Mouse (Mus musculus): ENCODE measurements around the gene Lrmda.

Lrmda gene

DNA sequence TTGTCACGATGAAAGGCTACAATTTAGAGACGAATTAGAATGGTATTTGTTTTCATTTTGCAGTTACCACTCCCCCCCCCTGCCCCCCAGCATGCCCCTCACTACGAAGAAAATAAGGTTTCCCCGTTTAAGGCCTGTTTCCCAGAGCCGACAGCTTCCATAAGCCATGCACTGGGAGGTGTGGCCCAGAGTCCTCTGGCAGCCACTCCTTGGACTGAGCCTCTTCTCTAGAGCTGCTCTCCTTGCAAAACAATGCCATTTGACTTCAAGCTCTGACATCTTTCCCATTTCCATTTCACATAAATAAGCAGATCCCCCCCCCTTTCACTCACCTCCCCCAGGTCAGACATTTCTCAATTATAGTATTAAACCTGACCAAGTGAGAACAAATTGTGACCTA lies 654.1 kb downstream of the Lrmda start:
- DNase-seq = no peak

DNA sequence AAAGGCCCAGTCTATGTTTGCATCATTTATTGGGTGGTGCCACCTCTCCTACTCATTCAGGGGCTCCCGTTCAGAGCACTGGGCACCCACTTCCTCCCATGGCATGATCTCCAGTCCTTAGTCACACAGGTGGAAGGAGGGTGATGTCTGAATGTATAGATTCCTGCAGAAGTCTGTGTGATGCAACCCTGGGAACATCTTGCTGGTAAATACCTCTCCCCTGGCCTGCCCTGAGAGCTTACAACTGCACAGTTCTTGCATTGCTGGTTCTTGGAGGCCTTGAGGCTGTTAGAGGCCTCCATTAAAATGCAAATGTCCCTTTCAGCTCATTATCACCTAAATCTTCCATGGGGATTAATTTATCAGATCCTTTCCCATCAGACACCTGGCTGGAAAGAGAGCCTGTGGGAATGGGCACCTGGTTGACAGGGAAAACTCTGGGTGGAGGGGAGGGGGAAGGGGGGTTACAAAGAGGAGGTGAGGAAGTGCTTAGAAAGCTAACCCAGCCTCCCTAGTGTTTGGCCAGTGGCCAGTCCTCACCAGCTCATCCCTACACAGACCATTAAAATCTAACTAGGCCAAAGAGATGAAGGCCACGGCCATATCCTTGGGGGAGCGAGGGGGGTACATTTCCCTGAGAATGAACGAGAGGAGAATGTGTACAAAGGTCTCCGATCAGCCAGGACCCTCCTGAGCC lies 659.6 kb downstream of the Lrmda start:
- DNase-seq = no peak

DNA sequence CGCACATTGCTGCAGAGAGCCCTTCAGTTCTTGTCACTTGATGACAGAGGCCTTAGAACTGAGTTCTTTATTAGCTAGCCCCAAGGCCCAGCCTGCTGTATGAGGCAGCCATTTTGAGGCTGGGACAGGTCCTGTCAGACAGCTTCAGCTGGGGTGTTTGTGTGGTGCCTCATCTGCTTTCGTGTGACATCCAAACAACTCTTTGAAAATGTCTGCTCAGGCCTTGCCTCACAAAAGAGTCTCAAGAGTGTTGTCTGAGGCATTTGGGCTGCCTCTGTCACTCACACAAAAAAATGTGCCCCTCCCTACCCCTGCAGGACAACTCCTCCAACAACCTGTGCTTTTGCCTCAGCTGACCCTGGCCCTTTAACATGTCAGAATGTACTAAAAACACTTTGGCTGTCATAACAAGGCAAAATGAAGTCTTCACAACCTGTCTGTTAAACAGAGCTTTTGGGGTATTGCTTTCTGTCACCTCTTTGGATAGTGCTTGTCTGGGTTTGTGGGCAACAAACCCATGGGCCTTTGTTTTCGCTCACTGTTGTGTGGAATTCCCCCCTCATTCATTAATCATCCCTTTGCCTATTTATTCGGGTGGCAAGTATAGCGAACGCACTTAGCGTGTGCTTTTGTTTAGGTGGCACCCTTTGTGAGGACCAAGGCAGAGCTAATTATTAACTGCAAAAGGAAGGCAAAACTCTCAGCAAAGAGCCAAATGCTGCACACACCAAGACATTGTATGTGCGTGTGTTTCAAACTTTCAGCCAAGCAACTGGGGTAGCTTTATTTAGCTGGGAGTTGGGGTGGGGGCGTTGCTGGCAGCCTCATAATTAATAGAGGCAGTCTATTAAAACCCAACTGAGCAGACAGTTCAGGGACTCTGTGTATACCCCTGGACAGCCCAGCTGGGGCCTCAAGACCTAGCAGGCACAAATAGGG lies 660.5 kb downstream of the Lrmda start:
- no peak for DNase-seq

DNA sequence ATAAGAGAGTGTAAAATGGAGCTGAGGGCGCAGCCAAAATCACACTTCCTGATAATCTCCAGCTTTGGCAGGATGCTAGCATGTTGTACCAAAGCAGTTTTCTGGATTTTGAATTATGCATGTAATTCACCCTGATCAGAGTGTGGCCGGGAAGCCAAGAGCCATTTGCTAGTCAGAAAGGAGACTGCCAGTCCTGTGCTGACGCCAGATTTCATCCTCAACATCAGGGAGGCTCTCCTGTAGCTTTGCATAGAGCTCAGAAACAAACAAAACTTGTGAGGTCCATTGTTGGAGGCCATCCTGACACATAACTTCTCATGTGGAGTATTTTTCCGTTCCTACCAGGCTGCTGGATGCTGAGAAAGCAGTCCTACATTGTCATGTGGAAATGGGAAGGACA lies 667.4 kb downstream of the Lrmda start:
- DNase-seq = no peak

DNA sequence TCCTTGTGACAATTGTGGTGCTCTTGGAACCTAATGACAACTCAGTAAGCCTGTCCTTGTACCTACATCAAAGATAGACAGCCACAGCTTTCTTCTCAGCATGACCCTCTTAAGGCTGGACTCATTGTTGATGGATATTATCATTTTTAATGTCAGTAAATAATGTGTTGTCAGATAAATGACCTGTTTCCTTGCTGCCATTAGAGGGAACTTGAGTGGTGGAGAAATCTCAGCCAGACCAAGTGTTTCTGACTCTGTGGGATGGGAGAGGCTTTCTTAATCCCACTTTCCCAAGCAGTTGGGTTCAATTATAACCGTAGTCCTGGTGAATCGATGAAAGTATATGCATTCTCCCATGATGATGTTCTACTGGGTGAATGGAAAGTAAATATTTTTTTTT lies 668.9 kb downstream of the Lrmda start:
- DNase-seq = no peak

DNA sequence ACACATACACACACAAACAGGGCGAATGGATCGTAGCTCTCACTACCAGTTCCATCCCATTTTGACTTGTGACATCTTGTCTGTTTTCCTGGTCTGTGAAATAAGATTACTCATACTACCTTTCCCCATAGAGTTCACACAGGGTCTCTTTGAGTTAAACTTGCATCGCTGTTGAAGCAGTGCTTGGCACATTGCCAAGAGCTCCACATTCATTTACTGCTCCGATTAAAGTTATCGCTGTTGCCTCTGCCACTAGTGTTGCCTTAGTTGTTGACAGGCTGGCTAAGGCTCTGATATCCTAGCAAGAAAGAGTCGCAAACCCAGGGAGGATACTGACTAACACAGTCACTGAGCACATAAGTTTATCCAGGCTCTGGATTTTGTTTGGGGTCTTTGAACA lies 675.9 kb downstream of the Lrmda start:
- DNase-seq = peak; percentile 11

DNA sequence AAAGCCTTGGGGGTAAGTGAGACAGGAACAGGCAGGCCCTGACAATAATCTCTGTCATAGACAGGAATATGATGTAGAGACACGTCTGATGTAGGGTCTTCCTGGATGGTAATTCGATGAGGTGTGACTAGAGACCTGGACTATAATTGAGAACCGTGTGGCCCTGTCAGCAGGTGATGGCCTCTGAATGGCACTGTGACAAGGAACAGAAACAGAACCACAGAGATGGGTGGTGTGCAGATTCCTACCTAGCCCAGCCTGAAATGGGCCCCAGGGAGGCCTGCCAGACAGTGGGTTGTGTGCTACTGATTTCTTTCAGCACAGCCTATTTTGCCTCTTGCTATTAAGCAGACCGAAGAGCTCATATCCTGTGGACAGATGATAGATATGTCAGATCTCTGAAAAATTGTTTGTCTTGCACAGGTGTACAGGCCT lies 676.4 kb downstream of the Lrmda start:
- no peak for DNase-seq

DNA sequence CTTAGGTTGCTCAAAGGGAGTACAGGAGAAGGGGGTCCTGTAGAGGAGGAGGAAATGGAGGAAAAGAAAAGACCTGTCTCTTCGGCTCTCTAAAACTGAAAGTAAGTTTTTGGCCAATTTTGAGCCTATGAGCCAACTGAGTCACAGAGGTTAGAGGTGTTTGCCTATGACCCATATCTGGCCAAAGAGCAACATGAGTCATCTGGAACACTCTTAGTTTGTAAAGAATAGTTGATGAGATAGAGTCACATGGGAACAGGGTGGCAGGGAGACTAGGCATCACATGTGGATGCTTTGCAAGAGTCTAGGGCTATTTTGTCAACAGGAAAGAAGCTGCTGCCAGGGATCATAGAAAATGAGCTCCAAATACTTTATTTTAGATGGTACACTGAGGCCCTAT lies 680.7 kb downstream of the Lrmda start:
- no peak for DNase-seq

DNA sequence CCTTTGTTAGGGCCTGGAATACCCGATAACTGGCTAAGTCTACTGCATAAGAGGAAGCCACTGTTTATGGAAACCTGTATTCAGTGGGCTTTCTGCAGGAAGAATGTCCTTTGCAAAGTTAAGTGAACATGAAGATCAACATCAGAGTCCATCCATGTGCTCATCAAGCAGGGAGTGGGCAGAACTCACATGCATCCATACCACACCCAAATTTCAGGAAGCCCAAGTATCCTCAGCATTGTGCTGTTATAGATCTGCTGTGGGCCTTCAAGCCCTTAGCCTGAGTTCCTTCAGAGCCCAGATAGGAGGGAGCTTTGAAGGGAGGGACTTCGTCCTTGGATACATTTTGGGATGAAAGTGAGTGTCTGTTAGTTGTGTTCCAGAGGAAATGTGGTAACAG lies 681.2 kb downstream of the Lrmda start:
- no peak for DNase-seq

DNA sequence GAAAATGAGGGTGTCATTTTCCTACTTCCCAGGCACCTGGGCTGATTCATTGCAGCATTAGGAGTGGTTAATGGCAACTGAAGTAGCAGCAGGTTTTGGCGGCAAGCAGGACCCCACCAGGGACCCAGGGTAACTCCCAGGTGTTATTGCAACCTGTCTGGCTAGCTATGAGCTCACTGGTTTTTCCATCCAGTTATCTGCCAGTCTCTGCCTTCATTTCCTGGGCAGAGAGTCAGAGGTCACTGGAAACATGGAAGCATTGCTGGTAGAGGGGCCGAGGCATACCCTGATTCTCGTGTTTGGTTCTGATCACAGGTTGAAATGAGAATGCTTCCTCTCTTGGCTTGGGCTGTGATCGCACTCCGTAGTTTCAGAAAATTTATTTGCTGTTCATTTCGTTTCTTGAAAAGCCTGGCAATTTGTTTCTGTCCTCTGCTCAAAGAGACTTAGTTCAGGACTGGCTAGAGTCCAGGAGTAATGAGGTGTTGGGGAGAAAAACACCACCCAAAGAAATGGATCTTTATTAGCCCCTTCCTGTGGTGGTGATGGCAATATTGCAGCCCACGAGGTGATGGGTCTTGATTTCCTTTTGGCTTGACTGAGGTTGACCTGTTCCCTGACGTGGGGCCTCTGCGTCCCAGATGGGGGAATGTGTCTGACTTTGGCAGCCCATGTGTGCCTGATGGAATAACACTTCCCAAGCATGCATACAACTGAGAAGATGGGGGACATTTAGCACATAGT lies 688.6 kb downstream of the Lrmda start:
- DNase-seq = no peak

DNA sequence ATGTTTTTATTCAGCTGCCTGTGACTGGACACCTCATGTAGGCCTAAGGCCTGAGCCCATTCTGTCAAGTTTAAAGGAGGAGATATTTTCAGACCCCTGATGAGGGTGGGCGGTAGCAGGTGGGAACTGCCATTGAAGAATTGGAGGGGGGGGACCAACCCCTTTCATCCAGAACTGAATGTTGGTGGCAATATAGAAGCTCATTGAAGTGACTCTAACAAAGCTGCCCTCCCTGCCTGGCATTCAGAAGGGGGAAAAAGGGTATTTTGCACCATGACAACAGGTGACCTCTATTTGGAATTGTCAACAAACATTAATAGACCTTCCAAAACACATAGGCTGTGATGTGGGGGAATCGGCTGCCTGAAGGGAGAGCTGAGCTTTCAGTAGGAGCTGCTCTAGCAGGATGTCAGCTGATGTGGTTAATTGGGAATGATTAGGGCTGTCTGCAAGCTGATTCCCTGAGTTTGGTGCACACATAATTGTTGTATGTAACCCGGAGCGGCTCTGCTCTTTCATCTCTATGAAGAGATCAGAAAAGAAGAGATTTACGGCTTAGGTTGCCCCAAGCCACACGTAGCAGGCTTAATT lies 690.7 kb downstream of the Lrmda start:
- no peak for DNase-seq

DNA sequence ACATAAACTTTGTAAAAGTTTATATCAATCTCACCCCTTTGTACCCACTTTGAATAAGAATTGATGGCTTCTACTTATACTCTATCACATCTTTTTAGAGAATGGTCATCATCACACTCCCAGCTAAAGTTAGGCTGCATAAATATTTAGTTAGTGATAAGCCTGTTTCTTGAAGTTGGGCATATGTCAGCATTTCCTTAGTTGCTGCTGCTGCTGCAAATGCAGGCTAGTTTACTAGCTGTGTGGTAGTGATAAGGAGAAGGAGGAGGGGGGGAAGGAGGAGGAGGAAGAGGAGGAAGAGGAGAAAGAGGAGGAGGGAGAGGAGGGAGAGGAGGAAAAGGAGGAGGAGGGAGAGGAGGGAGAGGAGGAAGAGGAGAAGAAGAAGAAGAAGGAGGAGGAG lies 692.9 kb downstream of the Lrmda start:
- DNase-seq = no peak

DNA sequence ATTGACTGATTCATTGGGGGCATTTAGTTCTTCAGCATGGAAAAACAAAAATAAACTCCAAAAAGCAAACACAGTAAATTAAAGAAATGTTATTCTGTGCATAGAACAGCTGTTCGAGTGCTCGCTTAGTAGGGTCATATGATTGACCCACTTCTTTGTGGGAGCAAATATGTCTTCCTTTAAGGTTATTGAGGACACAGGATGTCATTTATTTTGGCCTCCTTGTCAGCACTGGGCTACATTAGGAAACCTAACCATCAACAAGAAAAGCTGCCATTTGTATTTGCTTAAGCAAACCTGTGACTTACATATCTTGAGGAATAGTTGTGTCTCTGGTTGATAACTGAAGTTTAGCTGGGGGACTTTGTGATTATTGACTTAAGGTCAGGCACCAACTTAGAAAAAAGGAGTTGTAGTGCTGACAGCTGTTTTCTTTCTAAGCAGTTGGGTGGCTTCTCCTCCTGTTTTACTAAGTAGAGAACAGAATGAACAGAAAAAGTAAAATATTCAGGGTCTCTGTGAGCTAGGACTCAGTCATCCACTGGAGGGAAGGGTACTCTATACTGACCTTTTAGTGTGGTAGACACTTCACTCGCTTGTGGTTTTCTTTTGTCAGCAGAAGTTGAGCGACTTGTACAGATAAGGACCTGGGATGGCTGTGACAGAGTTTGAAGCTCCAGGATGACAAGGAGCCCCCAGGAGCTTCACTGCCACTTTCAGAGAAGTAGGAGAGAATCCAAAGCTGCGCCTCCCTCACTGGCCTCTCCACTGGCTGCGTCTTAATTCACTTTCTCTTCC lies 696.3 kb downstream of the Lrmda start:
- DNase-seq = no peak

DNA sequence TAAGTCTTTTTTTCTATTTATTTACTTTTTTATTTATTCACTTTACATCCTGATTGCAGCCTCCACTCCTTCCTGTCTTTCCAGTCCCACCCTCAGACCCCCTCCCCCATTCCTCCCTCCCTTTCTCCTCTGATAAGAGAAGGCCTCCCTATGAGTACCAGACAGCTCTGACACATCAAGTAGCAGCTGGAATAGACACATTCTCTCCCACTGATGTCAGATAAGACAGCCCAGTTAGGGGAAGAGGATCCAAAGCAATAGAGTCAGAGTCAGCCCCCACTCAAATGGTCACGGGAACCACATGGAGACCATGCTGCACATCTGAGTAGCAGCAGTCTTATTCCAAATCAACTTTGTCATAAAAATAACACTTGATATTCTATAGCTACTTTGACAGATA lies 700.5 kb downstream of the Lrmda start:
- DNase-seq = no peak

DNA sequence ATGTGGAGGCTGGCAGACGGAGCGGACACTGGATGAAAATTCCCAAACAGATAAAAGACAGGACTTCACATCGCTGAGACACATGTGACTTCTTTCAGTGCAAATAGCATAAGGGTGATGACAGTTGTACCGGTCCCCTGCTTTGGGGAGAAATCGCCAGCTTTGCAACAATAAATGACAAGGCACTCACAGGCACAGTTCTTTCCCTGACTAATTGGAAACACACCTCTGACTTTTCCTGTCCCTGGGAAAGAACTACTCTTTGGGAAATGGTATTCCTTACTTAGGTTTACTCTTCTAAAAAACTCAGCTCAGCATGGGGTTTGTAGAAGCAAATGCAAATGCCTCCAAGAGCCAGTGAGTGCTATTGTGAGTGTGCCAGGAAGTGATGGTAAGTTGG lies 702.3 kb downstream of the Lrmda start:
- DNase-seq = no peak

DNA sequence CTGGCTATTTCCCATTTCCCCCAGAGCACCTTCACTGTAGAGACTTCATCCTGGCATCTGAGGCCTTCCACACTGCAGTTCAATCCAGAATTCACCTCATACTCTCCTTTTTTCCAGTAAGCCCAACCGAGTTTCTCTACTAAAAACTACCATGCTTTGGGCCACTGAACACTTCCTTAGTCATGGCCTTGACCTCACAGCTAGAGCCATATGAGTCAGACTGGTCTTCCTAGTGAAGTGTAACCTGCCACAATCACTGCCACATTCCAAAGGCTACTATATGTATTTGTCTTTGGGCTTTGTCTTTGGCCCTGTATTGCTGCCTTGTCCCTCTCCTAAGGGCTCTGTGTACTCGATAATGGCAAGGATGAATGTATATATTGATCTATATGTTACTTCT lies 708.0 kb downstream of the Lrmda start:
- no peak for DNase-seq

DNA sequence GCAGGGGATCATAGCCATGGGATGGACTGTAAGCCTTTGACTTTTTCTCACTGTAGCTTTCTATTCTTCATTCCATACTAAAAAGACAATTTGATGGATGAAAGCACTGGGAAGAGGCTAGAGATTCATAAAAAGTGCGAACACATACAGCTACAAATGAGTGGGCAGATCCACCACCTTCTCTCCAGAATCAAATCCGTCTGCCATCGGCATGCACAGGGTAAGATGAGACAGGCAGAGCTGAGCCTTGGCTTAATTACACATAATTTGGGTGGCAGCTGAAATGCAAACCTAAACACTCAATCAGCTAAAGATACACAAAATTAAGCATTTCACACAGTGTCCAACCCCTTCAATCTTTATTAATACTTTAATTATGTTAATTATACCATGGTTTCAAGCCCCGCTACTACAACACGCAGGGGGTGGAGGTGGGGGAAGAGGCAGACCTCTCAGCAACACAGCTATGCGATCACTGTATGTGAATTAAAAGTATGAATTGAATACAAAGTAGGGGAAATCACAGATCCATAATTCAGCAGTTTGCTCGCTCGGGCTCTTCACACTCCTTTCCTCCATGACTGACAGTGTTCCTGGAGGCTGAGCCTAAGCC lies 709.2 kb downstream of the Lrmda start:
- DNase-seq = no peak

DNA sequence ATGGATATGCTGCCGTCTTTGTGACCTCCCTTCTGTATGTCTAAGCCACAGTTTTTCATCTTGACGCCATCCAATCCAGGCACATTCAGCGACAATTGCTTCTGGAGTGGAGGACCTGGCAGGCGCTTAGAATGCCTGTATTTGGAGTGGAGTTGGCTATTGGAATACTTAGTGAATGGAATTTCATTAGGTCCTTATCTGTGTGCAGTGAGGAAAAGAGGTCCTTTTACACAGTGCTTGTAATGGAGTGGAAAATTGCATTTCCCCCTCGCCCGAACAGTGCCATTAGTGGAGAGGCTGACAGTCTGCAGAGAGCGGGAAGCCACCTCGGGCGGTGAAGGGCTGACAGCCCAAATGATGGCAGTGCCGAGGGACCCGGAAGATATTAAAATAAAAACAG lies 719.1 kb downstream of the Lrmda start:
- DNase-seq = no peak

DNA sequence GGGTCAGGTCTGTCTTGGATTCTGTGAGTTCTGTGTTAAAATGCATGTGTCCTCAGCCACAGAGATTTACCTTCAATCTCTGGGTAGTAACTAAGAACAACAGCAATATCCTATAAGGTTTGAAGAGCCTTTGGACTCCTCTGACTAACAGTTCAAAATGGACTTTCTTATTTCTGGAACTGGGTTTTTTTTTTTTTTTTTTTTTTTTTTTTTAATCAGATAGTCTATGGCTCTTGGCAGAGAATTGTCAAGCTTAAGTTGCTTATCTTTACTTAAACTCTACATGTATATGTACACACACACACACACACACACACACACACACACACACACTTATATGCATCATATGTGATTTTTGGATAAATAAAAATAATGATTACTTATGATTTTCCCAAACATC lies 723.0 kb downstream of the Lrmda start:
- DNase-seq = no peak

DNA sequence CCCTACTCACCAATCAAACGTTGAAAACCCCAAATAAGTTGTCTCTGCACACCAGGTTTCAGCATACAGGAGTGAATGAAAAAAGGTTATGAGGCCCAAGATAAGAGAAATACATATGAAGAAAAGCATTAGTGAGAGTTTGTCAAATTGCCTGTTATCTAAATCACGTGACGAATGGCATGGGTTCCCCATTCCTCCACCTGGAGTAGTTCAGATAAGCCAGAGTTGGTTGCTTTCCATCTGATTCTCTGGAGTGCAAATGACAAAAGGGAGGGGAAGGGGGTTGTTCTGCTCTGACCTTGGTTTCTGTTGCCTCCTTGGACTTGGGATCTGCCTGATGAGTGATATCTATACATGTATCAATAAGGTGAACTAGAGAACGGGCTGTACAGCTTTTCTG lies 723.8 kb downstream of the Lrmda start:
- DNase-seq = no peak

DNA sequence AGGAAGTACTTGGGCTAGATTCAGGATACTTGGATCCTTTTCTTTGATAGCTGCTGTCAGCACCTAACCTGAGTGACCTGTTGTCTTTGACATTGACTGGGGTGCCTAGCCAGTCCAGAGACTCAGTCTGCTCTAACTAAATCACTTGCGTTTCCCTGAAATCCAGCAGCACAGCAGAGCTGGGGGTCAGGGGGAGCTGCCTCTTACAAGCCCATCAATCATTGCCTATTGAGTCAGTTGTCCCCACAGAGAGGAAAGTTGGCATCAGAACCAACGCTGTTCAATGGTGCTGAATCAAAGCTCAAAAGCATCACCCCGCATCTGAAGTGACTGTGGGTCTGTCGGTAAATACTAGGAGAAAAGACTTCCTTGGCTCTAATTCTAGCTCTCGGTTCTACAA lies 725.2 kb downstream of the Lrmda start:
- DNase-seq = no peak
